Mouse (Mus musculus) midbrain, embryonic 13.5 days (tissue): ENCODE measurements around the gene Ssbp1. TPM values are rescaled to one million over a fixed set of nuclear protein-coding genes. Genes with fewer than 3 reads are reported as not detected.

Experiments used
- ATAC-seq: fragments of 200-750 bp; cut with Nextera tagmentation; 2 replicates; pipeline ENCODE4 v1.8.0; 2017; ENCODE audit warnings: mild to moderate bottlenecking, moderate TSS enrichment, moderate library complexity
- H3K27ac ChIP-seq: fragments of 300-500 bp; sonication (generic); 2 replicates; pipeline ENCODE4 v1.5.1; 2015; ENCODE audit warnings: inconsistent platforms, mild to moderate bottlenecking, moderate library complexity
- H3K27me3 ChIP-seq: fragments of 300-500 bp; sonication (generic); 2 replicates; pipeline ENCODE4 v1.6.1; 2015; ENCODE audit warnings: mild to moderate bottlenecking, inconsistent platforms
- H3K36me3 ChIP-seq: fragments of 300-500 bp; sonication (generic); 2 replicates; pipeline ENCODE4 v1.6.1; 2015; ENCODE audit warnings: mild to moderate bottlenecking, inconsistent platforms
- H3K4me1 ChIP-seq: fragments of 300-500 bp; sonication (generic); replicated peaks from 2 replicates; pipeline ENCODE4 v1.6.1; 2015; ENCODE audit warnings: inconsistent platforms
- H3K4me2 ChIP-seq: fragments of 300-500 bp; sonication (generic); replicated peaks from 2 replicates; pipeline ENCODE4 v1.6.1; 2015; ENCODE audit warnings: moderate library complexity, mild to moderate bottlenecking, inconsistent platforms
- H3K4me3 ChIP-seq: fragments of 300-500 bp; sonication (generic); replicated peaks from 2 replicates; pipeline ENCODE4 v1.5.1; 2015; ENCODE audit warnings: mild to moderate bottlenecking, inconsistent platforms
- H3K9ac ChIP-seq: fragments of 300-500 bp; sonication (generic); replicated peaks from 2 replicates; pipeline ENCODE4 v1.6.1; 2015; ENCODE audit warnings: mild to moderate bottlenecking, inconsistent platforms
- H3K9me3 ChIP-seq: fragments of 300-500 bp; sonication (generic); 2 replicates; pipeline ENCODE4 v1.6.1; 2016; ENCODE audit warnings: mild to moderate bottlenecking, inconsistent platforms
- WGBS: fragments of 180-500 bp; shearing (Covaris S2); methylation state at CpG from one replicate; pipeline ENCODE4 v1.1.7; 2015; 5-methylcytosine and 5-hydroxymethylcytosine counted together
- polyA plus RNA-seq: library from polyadenylated mRNA; unstranded; fragments of >200 nt; fragmentation: Nextera tagmentation; extraction: Ambion mirVana; gene quantifications from 2 replicates; pipeline ENCODE4 v1.2.1, GENCODE M21; 2015

The Ssbp1 gene
- polyA plus RNA-seq, 1 experiment from 2014 or later: 152 TPM

DNA sequence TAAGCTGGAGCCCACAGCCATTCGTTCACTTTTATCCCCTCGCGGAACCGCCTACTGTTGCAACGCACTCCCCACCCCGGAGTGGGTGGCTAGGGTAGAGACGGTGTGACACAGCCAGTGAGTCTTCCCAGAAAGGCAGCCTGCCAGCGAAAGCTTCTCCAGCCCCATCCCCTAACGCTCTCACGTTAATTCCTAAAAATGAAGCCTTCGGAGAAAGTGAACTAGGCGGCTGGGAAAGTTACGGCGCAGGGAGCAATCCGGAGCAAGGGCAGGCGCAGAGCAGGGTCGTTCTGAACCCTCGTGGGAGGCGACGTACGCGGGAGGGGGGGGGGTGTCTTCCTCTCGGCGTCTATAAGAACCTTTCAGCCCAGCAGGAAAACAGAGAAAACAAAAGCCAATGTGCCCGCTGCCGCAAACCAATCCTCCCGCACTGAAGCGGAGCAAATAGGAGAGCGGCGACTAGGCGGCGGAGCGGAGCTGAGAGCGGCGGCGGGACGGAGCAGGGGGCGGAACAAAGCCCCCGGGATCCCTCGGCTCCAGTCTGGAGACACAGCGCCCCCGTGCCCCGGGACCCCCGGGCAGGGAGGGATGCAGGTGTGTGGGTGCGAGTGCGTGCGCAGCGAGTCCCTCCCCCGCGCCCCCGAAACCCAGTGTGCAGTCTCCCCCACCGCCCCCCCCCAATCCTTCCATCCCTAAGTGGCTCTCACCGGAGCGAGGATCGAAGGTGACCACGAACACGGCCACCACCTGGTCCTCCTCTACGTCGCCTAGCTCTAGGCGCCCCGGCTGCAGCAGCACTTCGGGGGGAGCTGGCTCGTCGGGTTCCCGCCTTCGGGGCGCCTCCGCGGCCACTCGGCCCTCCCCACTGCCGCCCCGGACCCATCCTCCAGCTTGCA, 35.8 kb upstream of the Ssbp1 start:
- Histone ChIP-seq H3K36me3 (no peaks in the 10 kb centered on the region), H3K4me1 (peaks cover 32% of the 10 kb centered on the region), H3K4me2 (peak overlapping the region; percentile 83), H3K27ac (peak overlapping the region; percentile 91), H3K9me3 (no peaks in the 10 kb centered on the region), H3K27me3 (peaks cover 14% of the 10 kb centered on the region), H3K4me3 (peak overlapping the region; percentile 79), H3K9ac (peak overlapping the region; percentile 91)
- ATAC-seq: peak; percentile 85
- WGBS: 0% methylated on average over 57 of the region's 72 CpGs

GRCm38 (mm10) chr6:40436047-40436483, 35.1 kb upstream of the Ssbp1 start, which contains the start of gene E330009J07Rik:
TSS of gene E330009J07Rik (minus strand) at chr6:40436135.
- Histone ChIP-seq H3K4me2 (peak within 1 kb of the TSS; percentile 83), H3K27ac (peak within 1 kb of the TSS; percentile 91), H3K4me1 (peaks cover 31% of the 10 kb centered on the region), H3K4me3 (peak within 1 kb of the TSS; percentile 79), H3K9me3 (no peaks in the 10 kb centered on the region), H3K9ac (peak within 1 kb of the TSS; percentile 91), H3K36me3 (no peaks in the 10 kb centered on the region), H3K27me3 (peaks cover 18% of the 10 kb centered on the region)
- ATAC-seq: peak; percentile 93
- under 1% methylated on average over 36 of the region's 38 CpGs for WGBS

- H3K27ac ChIP-seq: no peak within 1 kb of the TSS
- peaks cover 18% of the 10 kb centered on the region for H3K27me3 ChIP-seq
- peaks cover 15% of the 10 kb centered on the region for H3K4me1 ChIP-seq
- no peaks in the 10 kb centered on the region for H3K36me3 ChIP-seq
- no peak for ATAC-seq
- no peak within 1 kb of the TSS for H3K4me3 ChIP-seq
- H3K9me3 ChIP-seq: no peaks in the 10 kb centered on the region
- no peak within 1 kb of the TSS for H3K9ac ChIP-seq
- H3K4me2 ChIP-seq: no peak within 1 kb of the TSS
- 81% methylated on average over 5 of the region's 5 CpGs for WGBS
Observed at GRCm38 (mm10) chr6:40438936-40439335, 32.2 kb upstream of the Ssbp1 start, which contains the start of gene Wee2. TSS of gene Wee2 (plus strand) at chr6:40439088.

GRCm38 (mm10) chr6:40439731-40440130, 31.4 kb upstream of the Ssbp1 start:
- Histone ChIP-seq H3K27me3 (peaks cover 18% of the 10 kb centered on the region), H3K27ac (no peak overlapping the region), H3K9me3 (no peaks in the 10 kb centered on the region), H3K9ac (no peak overlapping the region), H3K36me3 (no peaks in the 10 kb centered on the region), H3K4me1 (peaks cover 8% of the 10 kb centered on the region), H3K4me3 (no peak overlapping the region), H3K4me2 (no peak overlapping the region)
- ATAC-seq: no peak
- 50% methylated on average over 12 of the region's 12 CpGs for WGBS

DNA sequence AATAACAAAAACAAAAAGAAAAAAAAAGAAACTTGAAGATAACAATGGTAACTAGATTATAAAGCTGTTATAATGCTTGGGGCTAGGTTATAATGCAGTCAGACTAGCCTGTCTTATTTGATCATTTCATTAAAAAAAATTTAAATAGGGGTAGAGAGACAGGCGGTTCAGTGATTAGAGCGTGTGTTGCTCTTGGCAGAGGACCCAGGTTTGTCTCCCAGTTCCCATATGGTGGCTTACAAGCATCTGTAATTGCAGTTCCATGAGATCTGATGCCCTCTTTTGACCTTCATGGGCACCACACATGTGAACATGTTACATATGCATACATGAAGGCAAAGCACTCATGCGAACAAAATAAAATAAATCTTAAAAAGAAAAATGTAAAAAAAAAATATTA, 29.9 kb upstream of the Ssbp1 start:
- 71% methylated on average over 3 of the region's 3 CpGs for WGBS
- H3K27ac ChIP-seq: no peak overlapping the region
- H3K9ac ChIP-seq: no peak overlapping the region
- H3K4me2 ChIP-seq: no peak overlapping the region
- H3K27me3 ChIP-seq: peaks cover 18% of the 10 kb centered on the region
- H3K4me1 ChIP-seq: 0 out of 2 replicates have a peak, but pooled peaks cover 4% of the 10 kb centered on the region
- no peak overlapping the region for H3K4me3 ChIP-seq
- no peak for ATAC-seq
- H3K36me3 ChIP-seq: no peaks in the 10 kb centered on the region
- H3K9me3 ChIP-seq: no peaks in the 10 kb centered on the region

- no peaks in the 10 kb centered on the region for H3K36me3 ChIP-seq
- H3K4me3 ChIP-seq: no peak overlapping the region
Observed at GRCm38 (mm10) chr6:40441755-40442154, 29.4 kb upstream of the Ssbp1 start.

DNA sequence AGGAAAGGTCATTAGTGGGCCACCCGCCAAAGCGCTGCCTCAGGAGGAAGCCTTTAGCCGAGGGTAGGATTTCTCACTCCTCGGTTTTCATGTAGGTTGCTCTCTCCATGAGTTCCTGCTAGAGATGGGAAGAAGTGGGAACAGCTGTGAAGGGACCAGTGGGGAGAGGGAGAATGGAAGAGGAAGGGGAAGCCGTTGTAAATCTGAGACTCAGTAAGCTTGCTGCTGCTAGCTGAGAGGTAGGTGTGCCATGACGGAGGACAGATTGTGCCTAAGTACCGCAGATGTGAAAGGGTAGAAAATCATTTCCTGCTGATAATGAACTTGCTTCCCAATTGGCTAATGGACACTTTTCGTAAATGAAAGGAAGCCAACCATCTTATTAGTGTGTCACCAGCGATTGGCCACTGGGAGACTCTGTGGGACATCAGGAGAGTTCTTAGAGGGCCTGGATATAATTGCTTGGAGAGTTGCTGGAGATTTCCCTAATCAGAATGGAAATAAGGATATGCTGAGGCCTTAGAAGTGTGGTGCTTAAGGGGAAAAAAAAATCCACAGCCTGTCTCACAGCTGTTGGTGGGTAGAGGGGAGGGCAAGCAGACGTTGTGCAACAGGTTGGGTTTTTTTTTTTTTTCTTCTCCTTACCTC, 27.7 kb upstream of the Ssbp1 start:
- H3K27ac ChIP-seq: no peak overlapping the region
- WGBS: 45% methylated on average over 10 of the region's 10 CpGs
- no peaks in the 10 kb centered on the region for H3K36me3 ChIP-seq
- no peaks in the 10 kb centered on the region for H3K9me3 ChIP-seq
- H3K4me2 ChIP-seq: no peak overlapping the region
- H3K27me3 ChIP-seq: peaks cover 6% of the 10 kb centered on the region
- no peak overlapping the region for H3K9ac ChIP-seq
- ATAC-seq: peak; percentile 58
- no peaks in the 10 kb centered on the region for H3K4me1 ChIP-seq
- H3K4me3 ChIP-seq: no peak overlapping the region

More at GRCm38 (mm10) chr6:40441755-40442154, 29.4 kb upstream of the Ssbp1 start:
- no peak for ATAC-seq
- Histone ChIP-seq H3K4me1 (no peaks in the 10 kb centered on the region), H3K9me3 (no peaks in the 10 kb centered on the region), H3K4me2 (no peak overlapping the region), H3K9ac (no peak overlapping the region), H3K27ac (no peak overlapping the region), H3K27me3 (peaks cover 18% of the 10 kb centered on the region)
- WGBS: 40% methylated on average over 3 of the region's 3 CpGs

GRCm38 (mm10) chr6:40448626-40449025, 22.5 kb upstream of the Ssbp1 start:
- Histone ChIP-seq H3K4me3 (no peak overlapping the region), H3K9ac (no peak overlapping the region), H3K27ac (no peak overlapping the region), H3K9me3 (no peaks in the 10 kb centered on the region), H3K36me3 (no peaks in the 10 kb centered on the region), H3K4me1 (no peaks in the 10 kb centered on the region), H3K4me2 (no peak overlapping the region), H3K27me3 (no peaks in the 10 kb centered on the region)
- no peak for ATAC-seq

DNA sequence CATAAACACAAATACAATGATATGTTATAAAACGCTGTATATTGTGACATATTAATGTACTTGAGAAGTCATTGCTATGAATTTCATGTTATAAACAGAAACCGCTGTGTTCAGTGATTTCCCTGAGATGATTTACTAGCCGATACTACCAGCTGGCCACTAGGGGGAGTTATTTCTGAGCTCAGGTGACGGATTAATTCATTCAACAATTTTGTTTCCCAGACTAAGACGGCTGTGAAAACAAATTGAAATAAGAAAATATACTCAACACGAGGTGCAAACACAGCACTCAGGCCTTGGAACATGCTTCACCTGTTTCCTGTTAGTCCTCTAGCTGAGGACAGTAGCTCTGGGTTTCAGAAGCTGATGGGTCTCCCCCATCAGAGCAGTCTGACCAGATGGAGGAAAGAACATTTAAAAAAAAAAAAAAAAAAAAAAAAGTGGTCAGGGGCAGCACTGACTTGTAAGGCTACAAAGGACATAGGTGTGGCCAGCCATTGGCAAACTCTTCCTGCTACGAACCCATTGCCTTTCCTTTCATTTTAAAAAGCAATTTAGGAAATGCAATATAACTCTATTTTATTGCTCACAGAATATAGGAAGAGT, 16.6 kb upstream of the Ssbp1 start:
- ATAC-seq: no peak
- H3K9ac ChIP-seq: no peak overlapping the region
- H3K27ac ChIP-seq: no peak overlapping the region
- no peaks in the 10 kb centered on the region for H3K36me3 ChIP-seq
- no peaks in the 10 kb centered on the region for H3K4me1 ChIP-seq
- 21% methylated on average over 7 of the region's 7 CpGs for WGBS
- no peak overlapping the region for H3K4me3 ChIP-seq
- H3K27me3 ChIP-seq: 0 out of 2 replicates have a peak, but pooled peaks cover under 1% of the 10 kb centered on the region
- no peak overlapping the region for H3K4me2 ChIP-seq
- no peaks in the 10 kb centered on the region for H3K9me3 ChIP-seq

GRCm38 (mm10) chr6:40465710-40466109, 5.4 kb upstream of the Ssbp1 start:
- 53% methylated on average over 6 of the region's 6 CpGs for WGBS

GRCm38 (mm10) chr6:40471720-40472010, 513 bp downstream of the Ssbp1 start:
- under 1% methylated on average over 7 of the region's 7 CpGs for WGBS
- H3K36me3 ChIP-seq: peaks cover 27% of the 10 kb centered on the region
- peak overlapping the region; percentile 78 for H3K4me3 ChIP-seq
- peak overlapping the region; percentile 71 for H3K4me2 ChIP-seq
- H3K4me1 ChIP-seq: peaks cover 21% of the 10 kb centered on the region
- no peaks in the 10 kb centered on the region for H3K9me3 ChIP-seq
- peak; percentile 21 for ATAC-seq
- H3K27me3 ChIP-seq: no peaks in the 10 kb centered on the region
- peak overlapping the region; percentile 94 for H3K27ac ChIP-seq
- peak overlapping the region; percentile 86 for H3K9ac ChIP-seq

More at GRCm38 (mm10) chr6:40465710-40466109, 5.4 kb upstream of the Ssbp1 start:
- Histone ChIP-seq H3K27ac (no peak overlapping the region), H3K36me3 (no peaks in the 10 kb centered on the region), H3K4me1 (0 out of 2 replicates have a peak, but pooled peaks cover 2% of the 10 kb centered on the region), H3K4me2 (no peak overlapping the region), H3K9ac (no peak overlapping the region), H3K27me3 (0 out of 2 replicates have a peak, but pooled peaks cover 6% of the 10 kb centered on the region), H3K9me3 (no peaks in the 10 kb centered on the region), H3K4me3 (no peak overlapping the region)
- ATAC-seq: no peak

DNA sequence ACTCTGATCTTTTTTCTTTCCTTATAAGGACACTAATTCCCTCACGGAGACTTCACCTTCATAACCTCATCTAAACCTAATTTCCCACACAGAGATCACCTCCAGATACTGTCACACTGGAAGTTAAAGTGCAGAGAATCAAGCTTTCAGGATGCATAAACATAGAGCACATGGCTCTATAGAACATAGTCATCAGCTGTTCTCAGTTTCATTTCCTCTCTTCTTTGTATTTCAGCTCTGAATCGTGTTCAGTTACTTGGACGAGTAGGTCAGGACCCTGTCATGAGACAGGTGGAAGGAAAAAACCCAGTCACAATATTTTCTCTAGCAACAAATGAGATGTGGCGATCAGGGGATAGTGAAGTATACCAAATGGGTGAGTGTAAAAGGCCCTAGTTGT, 5.0 kb downstream of the Ssbp1 start:
- Histone ChIP-seq H3K4me2 (no peak overlapping the region), H3K27me3 (no peaks in the 10 kb centered on the region), H3K4me1 (peaks cover 19% of the 10 kb centered on the region), H3K9me3 (no peaks in the 10 kb centered on the region), H3K9ac (no peak overlapping the region), H3K27ac (no peak overlapping the region), H3K36me3 (peaks cover 51% of the 10 kb centered on the region), H3K4me3 (no peak overlapping the region)
- WGBS: 94% methylated on average over 4 of the region's 4 CpGs
- ATAC-seq: no peak
